Mouse (Mus musculus) lung, postnatal 0 days (tissue): Measurements from ENCODE around the gene Nsf. TPM values are rescaled to one million over a fixed set of nuclear protein-coding genes. Genes with fewer than 3 reads are reported as not detected.

Experiments used
- ATAC-seq: fragments of 200-750 bp; cut with Nextera tagmentation; 2 replicates; pipeline ENCODE4 v1.8.0; 2017; ENCODE audit warnings: moderate library complexity
- DNase-seq: peaks from one replicate; pipeline ENCODE4 v3.0.0-alpha.2; 2016; ENCODE audit warnings: low spot score
- H3K27ac ChIP-seq: fragments of 300-500 bp; sonication (generic); 2 replicates; pipeline ENCODE4 v1.5.1; 2014; ENCODE audit warnings: antibody characterized with exemption, mild to moderate bottlenecking, low read length, mixed read lengths
- H3K27me3 ChIP-seq: fragments of 300-500 bp; sonication (generic); replicated peaks from 2 replicates; pipeline ENCODE4 v1.6.1; 2014; ENCODE audit warnings: low read length, mixed read lengths; ENCODE audit not compliant: insufficient read depth
- H3K36me3 ChIP-seq: fragments of 300-500 bp; sonication (generic); 2 replicates; pipeline ENCODE4 v1.6.1; 2014; ENCODE audit warnings: low read length, mixed read lengths; ENCODE audit not compliant: insufficient read depth
- H3K4me1 ChIP-seq: fragments of 300-500 bp; sonication (generic); 2 replicates; pipeline ENCODE4 v1.6.1; 2014; ENCODE audit warnings: antibody characterized with exemption, low read depth, low read length, mixed read lengths; ENCODE audit not compliant: insufficient read depth
- H3K4me2 ChIP-seq: fragments of 300-500 bp; sonication (generic); replicated peaks from 2 replicates; pipeline ENCODE4 v1.6.1; 2014; ENCODE audit warnings: low read depth, mild to moderate bottlenecking, low read length, moderate library complexity, mixed read lengths
- H3K4me3 ChIP-seq: fragments of 300-500 bp; sonication (generic); 2 replicates; pipeline ENCODE4 v1.5.1; 2014; ENCODE audit warnings: low read depth, low read length
- H3K9ac ChIP-seq: fragments of 300-500 bp; sonication (generic); replicated peaks from 2 replicates; pipeline ENCODE4 v1.6.1; 2014; ENCODE audit warnings: low read depth, mild to moderate bottlenecking
- H3K9me3 ChIP-seq: fragments of 300-500 bp; sonication (generic); 2 replicates; pipeline ENCODE4 v1.6.1; 2016; ENCODE audit warnings: low read length, mixed read lengths
- CTCF ChIP-seq: IDR thresholded peaks from 2 replicates; pipeline ENCODE4 v1.5.1; 2016; ENCODE audit warnings: antibody characterized with exemption, mild to moderate bottlenecking
- EP300 ChIP-seq: IDR thresholded peaks from 2 replicates; pipeline ENCODE4 v1.6.1; 2016; ENCODE audit warnings: antibody characterized with exemption, mild to moderate bottlenecking, control low read depth
- WGBS: fragments of 180-500 bp; shearing (Covaris S2); extraction: QIAGEN DNeasy Blood & Tissue Kit; methylation state at CpG from one replicate; pipeline ENCODE4 v1.1.7; 2014; 5-methylcytosine and 5-hydroxymethylcytosine counted together
- polyA plus RNA-seq: library from polyadenylated mRNA; unstranded; fragments of >200 nt; fragmentation: Nextera tagmentation; extraction: Ambion mirVana; gene quantifications from 2 replicates; pipeline ENCODE4 v1.2.1, GENCODE M21; 2015

The Nsf gene
- polyA plus RNA-seq, 1 experiment from 2014 or later = 47.3 TPM

GRCm38 (mm10) chr11:103916807-103917206 is 37.0 kb downstream of the Nsf start:
- H3K4me3 ChIP-seq = no peak overlapping the region
- DNase-seq (no peak), ATAC-seq (no peak)
- H3K9ac ChIP-seq = no peak overlapping the region
- H3K27ac ChIP-seq = no peak overlapping the region
- TF ChIP-seq CTCF = no peak
- TF ChIP-seq EP300 = no peak
- WGBS = 74% methylated on average over 7 of the region's 7 CpGs
- H3K9me3 ChIP-seq = no peaks in the 10 kb centered on the region
- peaks cover 4% of the 10 kb centered on the region; the same call in 1 of the 2 replicates for H3K36me3 ChIP-seq
- H3K4me2 ChIP-seq = no peak overlapping the region
- H3K27me3 ChIP-seq = no peaks in the 10 kb centered on the region
- no peaks in the 10 kb centered on the region for H3K4me1 ChIP-seq

GRCm38 (mm10) chr11:103915686-103916085 is 38.2 kb downstream of the Nsf start:
- Histone ChIP-seq H3K4me2 (no peak overlapping the region), H3K36me3 (peaks cover 4% of the 10 kb centered on the region; the same call in 1 of the 2 replicates), H3K27me3 (no peaks in the 10 kb centered on the region), H3K4me1 (no peaks in the 10 kb centered on the region), H3K9me3 (no peaks in the 10 kb centered on the region), H3K4me3 (no peak overlapping the region), H3K9ac (no peak overlapping the region), H3K27ac (no peak overlapping the region)
- no peak for ATAC-seq
- WGBS = 68% methylated on average over 9 of the region's 9 CpGs
- DNase-seq = peak; percentile 19
- TF ChIP-seq CTCF = no peak
- no peak for TF ChIP-seq EP300

GRCm38 (mm10) chr11:103910993-103911585 is 42.8 kb downstream of the Nsf start:
- Histone ChIP-seq H3K9ac (no peak overlapping the region), H3K27ac (no peak overlapping the region), H3K27me3 (no peaks in the 10 kb centered on the region), H3K36me3 (peaks cover 4% of the 10 kb centered on the region; the same call in 1 of the 2 replicates), H3K4me2 (no peak overlapping the region), H3K4me1 (no peaks in the 10 kb centered on the region), H3K4me3 (no peak overlapping the region), H3K9me3 (no peaks in the 10 kb centered on the region)
- 64% methylated on average over 7 of the region's 7 CpGs for WGBS
- TF ChIP-seq CTCF = peak; percentile 61
- no peak for TF ChIP-seq EP300
- peak; percentile 77 for DNase-seq
- ATAC-seq = no peak

- Histone ChIP-seq H3K27me3 (no peaks in the 10 kb centered on the region), H3K27ac (no peak overlapping the region), H3K9ac (no peak overlapping the region), H3K9me3 (no peaks in the 10 kb centered on the region), H3K4me2 (no peak overlapping the region), H3K4me3 (no peak overlapping the region), H3K4me1 (no peaks in the 10 kb centered on the region), H3K36me3 (no peaks in the 10 kb centered on the region)
- WGBS = 94% methylated on average over 11 of the region's 11 CpGs
- ATAC-seq (no peak), DNase-seq (no peak)
- TF ChIP-seq EP300 (no peak), CTCF (no peak)
These were observed 43.3 kb downstream of the Nsf start for GRCm38 (mm10) chr11:103910531-103910930.

- Histone ChIP-seq H3K9me3 (no peaks in the 10 kb centered on the region), H3K4me2 (no peak overlapping the region), H3K27me3 (no peaks in the 10 kb centered on the region), H3K4me3 (no peak overlapping the region), H3K4me1 (no peaks in the 10 kb centered on the region), H3K36me3 (no peaks in the 10 kb centered on the region), H3K27ac (no peak overlapping the region), H3K9ac (no peak overlapping the region)
- TF ChIP-seq CTCF = no peak
- TF ChIP-seq EP300 = no peak
- 75% methylated on average over 11 of the region's 11 CpGs for WGBS
- DNase-seq (no peak), ATAC-seq (no peak)
These were observed 44.0 kb downstream of the Nsf start for GRCm38 (mm10) chr11:103909809-103910208.

GRCm38 (mm10) chr11:103909396-103909795 is 44.5 kb downstream of the Nsf start:
- no peak overlapping the region for H3K4me3 ChIP-seq
- TF ChIP-seq EP300 (no peak), CTCF (no peak)
- no peak for DNase-seq
- H3K4me2 ChIP-seq = no peak overlapping the region
- no peaks in the 10 kb centered on the region for H3K36me3 ChIP-seq
- H3K27me3 ChIP-seq = no peaks in the 10 kb centered on the region
- ATAC-seq = no peak
- H3K27ac ChIP-seq = no peak overlapping the region
- H3K9me3 ChIP-seq = no peaks in the 10 kb centered on the region
- no peak overlapping the region for H3K9ac ChIP-seq
- H3K4me1 ChIP-seq = no peaks in the 10 kb centered on the region
- WGBS = 86% methylated on average over 12 of the region's 12 CpGs
